Mouse (Mus musculus) adrenal gland, adult 10 weeks (tissue): ENCODE measurements around the gene Kbtbd7. TPM values are rescaled to one million over a fixed set of nuclear protein-coding genes. Genes with fewer than 3 reads are reported as not detected.

Source experiments
- polyA plus RNA-seq: library from polyadenylated mRNA; stranded (reverse); fragments of 350-450 nt; fragmentation: Illumina TruSeq; extraction: RNeasy Lipid Tissue Mini Kit (QIAGEN cat#74804); gene quantifications from one replicate; pipeline ENCODE4 v1.2.3, GENCODE M21; 2014; ENCODE audit warnings: low read depth, low replicate concordance

Kbtbd7 gene
- 32.5 TPM for polyA plus RNA-seq

DNA sequence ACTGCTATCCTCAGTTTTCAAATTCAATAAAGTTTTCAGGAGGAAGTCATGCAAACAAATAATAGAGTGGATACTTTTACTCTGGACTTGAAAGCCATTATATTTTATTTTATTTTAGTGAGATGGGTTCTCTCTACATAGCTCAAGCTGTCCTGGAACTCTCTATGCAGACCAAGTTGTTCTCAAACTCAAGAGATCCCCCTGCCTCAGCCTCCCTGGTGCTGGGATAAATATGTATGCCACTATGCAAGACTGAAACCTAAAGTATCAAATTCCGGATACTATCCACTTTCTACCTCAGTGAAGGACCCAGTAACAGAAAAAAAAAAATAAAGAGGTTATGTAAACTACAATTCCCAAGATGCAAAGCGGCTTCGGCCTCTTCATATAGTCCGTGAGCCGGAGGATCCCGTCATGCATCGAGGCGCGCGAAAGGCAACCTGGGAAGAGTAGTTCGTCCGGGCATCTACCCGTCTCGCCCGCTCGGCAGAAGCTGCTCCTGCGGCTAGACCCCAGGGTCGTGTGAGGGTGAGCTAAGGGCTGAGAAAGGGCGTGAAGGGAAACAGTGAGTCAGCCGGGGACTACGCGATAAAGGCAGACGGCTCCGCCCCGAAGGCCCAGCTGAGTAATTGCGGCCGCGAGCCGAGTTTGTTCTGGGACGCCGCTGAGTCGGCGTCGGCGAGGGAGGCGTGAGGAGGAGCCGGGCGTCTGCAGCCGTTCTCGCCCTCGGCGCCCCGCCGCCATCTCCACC is at the start of gene Kbtbd7:
Kbtbd7 (plus strand) TSS at position 533 of the 751 bp plus-strand sequence.

DNA sequence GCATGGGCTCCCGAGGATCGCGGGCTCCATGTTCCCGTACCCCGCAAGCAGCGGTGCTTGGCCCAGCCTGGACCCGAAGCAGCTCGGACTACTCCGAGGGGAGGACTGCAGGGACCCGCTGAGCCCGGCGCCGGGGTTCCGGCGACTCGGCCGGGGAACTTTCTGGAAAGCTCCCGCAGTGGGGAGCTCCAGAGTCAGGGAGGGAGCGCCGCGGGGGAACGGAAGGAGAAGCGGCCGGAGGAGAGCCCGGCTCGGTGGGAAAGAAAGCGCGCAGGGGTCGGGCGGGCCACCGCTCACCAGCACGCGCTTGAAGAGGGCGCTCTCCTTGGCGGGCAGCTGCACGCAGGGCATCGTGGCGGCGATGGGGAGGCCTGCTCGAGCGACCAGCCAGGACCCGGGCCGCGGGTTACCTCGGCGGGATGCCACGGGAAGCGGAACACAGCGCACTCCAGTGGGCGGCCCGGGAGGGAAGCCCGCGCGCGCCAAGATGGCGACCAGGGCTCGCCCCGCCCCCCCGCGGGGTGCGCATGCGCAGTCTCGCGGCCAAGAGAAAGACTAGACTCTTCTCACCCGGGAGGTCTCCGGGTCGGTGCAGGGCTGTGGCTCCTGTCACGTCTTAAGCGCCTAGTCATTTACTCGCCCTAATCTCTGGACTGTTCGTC is 35.9 kb upstream of the Kbtbd7 start, which contains the start of gene Naa16:
Naa16 (minus strand) TSS at position 514 of the 662 bp plus-strand sequence.

DNA sequence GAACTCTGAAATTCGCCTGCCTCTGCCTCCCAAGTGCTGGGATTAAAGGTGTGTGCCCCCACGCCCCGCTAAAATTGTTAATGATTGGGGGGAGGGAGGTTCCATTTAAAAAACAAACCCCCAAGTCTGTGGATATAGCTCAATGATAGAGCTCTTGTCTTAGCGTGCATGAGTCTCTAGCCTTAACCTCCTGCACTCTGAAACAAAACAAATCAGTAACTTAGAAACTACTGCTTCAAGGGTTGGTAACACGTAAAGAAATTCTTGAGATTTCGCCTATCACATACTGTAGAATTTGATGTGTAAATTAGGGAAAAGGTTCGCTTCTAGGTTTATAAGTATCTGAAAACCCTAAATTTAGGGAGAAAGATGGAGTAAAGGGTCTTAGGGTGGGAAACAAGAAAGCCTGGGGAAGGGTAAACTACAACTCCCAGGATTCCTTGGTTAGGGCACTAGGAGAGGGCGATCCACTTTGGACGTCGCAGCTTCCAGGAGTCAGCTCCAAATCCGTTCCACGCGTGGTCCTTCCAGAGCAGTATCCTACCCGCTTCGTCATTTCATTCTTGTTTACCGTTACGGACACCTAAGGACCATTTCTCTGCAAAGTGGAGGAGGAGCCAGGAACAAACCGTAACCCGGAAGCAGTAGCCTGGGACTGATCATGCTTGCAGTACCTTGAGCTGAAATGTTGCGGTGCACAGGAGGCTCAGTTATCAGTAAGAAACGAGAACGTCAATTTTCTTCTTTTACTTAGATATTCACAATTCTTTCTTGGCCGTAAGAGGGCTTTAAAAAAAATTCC is 28.8 kb upstream of the Kbtbd7 start, which contains the start of gene Mtrf1:
Mtrf1 (plus strand) TSS at position 452 of the 802 bp plus-strand sequence.

GRCm38 (mm10) chr14:79451681-79452590 is 25.6 kb downstream of the Kbtbd7 start, which contains the start of gene Kbtbd6:
Gene Kbtbd6 (plus strand): TSS chr14:79451835.

Other genes with a start within 250 kb of the Kbtbd7 start
- gene Zfp957, start 179.1 kb upstream of the Kbtbd7 start, polyA plus RNA-seq, result not detected
- 31.9 TPM for gene Rgcc, start 124.9 kb upstream of the Kbtbd7 start, polyA plus RNA-seq
- gene Naa16, start 35.7 kb upstream of the Kbtbd7 start, polyA plus RNA-seq, result 59.5 TPM
- gene Mtrf1, start 28.7 kb upstream of the Kbtbd7 start, polyA plus RNA-seq, result 21.3 TPM
- 0.93 TPM for gene Kbtbd6, start 25.3 kb downstream of the Kbtbd7 start, polyA plus RNA-seq
- 64.3 TPM for gene Elf1, start 54.7 kb downstream of the Kbtbd7 start, polyA plus RNA-seq
- 89.2 TPM for gene Wbp4, start 55.0 kb downstream of the Kbtbd7 start, polyA plus RNA-seq
- gene Sugt1, start 161.2 kb downstream of the Kbtbd7 start, polyA plus RNA-seq, result 293 TPM
- not detected for gene Cnmd, start 235.7 kb downstream of the Kbtbd7 start, polyA plus RNA-seq